Mouse (Mus musculus) hindbrain, embryonic 12.5 days (tissue): ENCODE results near the gene Gm49373. TPM values are rescaled to one million over a fixed set of nuclear protein-coding genes. Genes with fewer than 3 reads are reported as not detected.

Source experiments
- ATAC-seq: fragments of 200-750 bp; cut with Nextera tagmentation; 2 replicates; pipeline ENCODE4 v1.8.0; 2017; ENCODE audit warnings: moderate TSS enrichment; ENCODE audit not compliant: low FRiP score
- H3K27ac ChIP-seq: fragments of 300-500 bp; sonication (generic); 2 replicates; pipeline ENCODE4 v1.5.1; 2016; ENCODE audit warnings: mild to moderate bottlenecking
- H3K27me3 ChIP-seq: fragments of 300-500 bp; sonication (generic); 2 replicates; pipeline ENCODE4 v1.6.1; 2016; ENCODE audit warnings: mild to moderate bottlenecking
- H3K36me3 ChIP-seq: fragments of 300-500 bp; sonication (generic); 2 replicates; pipeline ENCODE4 v1.6.1; 2016; ENCODE audit warnings: mild to moderate bottlenecking
- H3K4me1 ChIP-seq: fragments of 300-500 bp; sonication (generic); 2 replicates; pipeline ENCODE4 v1.6.1; 2016
- H3K4me2 ChIP-seq: fragments of 300-500 bp; sonication (generic); replicated peaks from 2 replicates; pipeline ENCODE4 v1.6.1; 2016; ENCODE audit warnings: mild to moderate bottlenecking
- H3K4me3 ChIP-seq: fragments of 300-500 bp; sonication (generic); 2 replicates; pipeline ENCODE4 v1.5.1; 2016; ENCODE audit warnings: mild to moderate bottlenecking
- H3K9ac ChIP-seq: fragments of 300-500 bp; sonication (generic); 2 replicates; pipeline ENCODE4 v1.6.1; 2016; ENCODE audit warnings: mild to moderate bottlenecking, moderate library complexity
- H3K9me3 ChIP-seq: fragments of 300-500 bp; sonication (generic); replicated peaks from 2 replicates; pipeline ENCODE4 v1.6.1; 2016; ENCODE audit warnings: mild to moderate bottlenecking
- WGBS: fragments of 180-500 bp; shearing (Covaris S2); methylation state at CpG from one replicate; pipeline ENCODE4 v1.1.7; 2016; 5-methylcytosine and 5-hydroxymethylcytosine counted together
- polyA plus RNA-seq: library from polyadenylated mRNA; unstranded; fragments of >200 nt; fragmentation: Nextera tagmentation; extraction: Ambion mirVana; gene quantifications from 2 replicates; pipeline ENCODE4 v1.2.1, GENCODE M21; 2016

Gm49373 gene
- polyA plus RNA-seq, 1 experiment from 2014 or later, result 1.3 TPM

DNA sequence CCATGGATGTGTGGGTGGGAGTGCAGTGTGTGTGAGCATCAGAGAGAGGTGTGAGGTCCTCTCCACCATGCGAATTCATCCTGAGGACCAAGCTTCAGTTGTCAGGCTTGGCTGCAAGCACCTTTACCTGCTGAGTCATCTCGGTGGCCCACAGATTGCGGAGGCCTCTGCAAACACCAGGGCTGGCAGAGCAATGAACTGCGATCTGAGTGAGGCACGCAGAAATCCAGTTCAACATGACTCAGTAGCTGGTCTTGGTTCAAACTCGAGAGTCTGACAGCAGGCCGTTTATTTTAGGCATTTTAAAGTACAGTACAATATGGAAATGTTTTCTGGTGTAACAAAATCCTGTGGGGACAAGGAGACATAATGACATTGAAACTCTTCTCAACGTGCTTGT, 24.9 kb upstream of the Gm49373 start:
- 84% methylated on average over 8 of the region's 8 CpGs for WGBS
- no peaks in the 10 kb centered on the region for H3K9me3 ChIP-seq
- no peak for ATAC-seq

DNA sequence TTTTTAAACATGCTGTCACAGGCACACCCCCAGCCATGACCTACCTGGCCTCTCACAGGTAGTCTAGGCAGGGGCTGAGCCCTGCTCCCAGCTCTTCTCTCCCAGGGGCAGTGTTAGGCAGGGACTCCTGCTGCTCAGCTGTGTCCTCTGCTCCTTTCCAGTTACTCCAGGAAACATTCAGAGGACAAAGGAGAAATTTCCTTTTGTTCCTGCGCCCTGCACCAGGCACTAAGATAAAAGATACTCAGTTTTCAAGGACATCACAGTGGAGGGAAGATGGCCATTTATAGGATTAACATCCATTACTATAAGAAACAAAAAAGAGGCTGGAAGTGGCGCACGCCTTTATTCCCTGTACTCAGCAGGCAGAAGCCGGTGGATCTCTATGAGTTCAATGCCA, 23.1 kb upstream of the Gm49373 start:
- Histone ChIP-seq H3K9ac (no peak overlapping the region), H3K4me2 (no peak overlapping the region), H3K4me3 (no peak overlapping the region), H3K9me3 (no peaks in the 10 kb centered on the region), H3K27me3 (no peaks in the 10 kb centered on the region), H3K27ac (no peak overlapping the region), H3K36me3 (no peaks in the 10 kb centered on the region), H3K4me1 (peaks cover 8% of the 10 kb centered on the region)
- 71% methylated on average over 4 of the region's 4 CpGs for WGBS
- no peak for ATAC-seq

More for the DNA sequence above, 24.9 kb upstream of the Gm49373 start:
- no peaks in the 10 kb centered on the region for H3K27me3 ChIP-seq
- H3K4me1 ChIP-seq, result peaks cover 7% of the 10 kb centered on the region; the same call in 1 of the 2 replicates
- H3K4me2 ChIP-seq, result no peak overlapping the region
- H3K4me3 ChIP-seq, result no peak overlapping the region
- no peak overlapping the region for H3K9ac ChIP-seq
- no peaks in the 10 kb centered on the region for H3K36me3 ChIP-seq
- no peak overlapping the region for H3K27ac ChIP-seq

- H3K4me1 ChIP-seq, result peaks cover 17% of the 10 kb centered on the region
- H3K36me3 ChIP-seq, result peaks cover 16% of the 10 kb centered on the region
- ATAC-seq, result no peak
- 96% methylated on average over 9 of the region's 9 CpGs for WGBS
- H3K27me3 ChIP-seq, result no peaks in the 10 kb centered on the region
- H3K4me3 ChIP-seq, result no peak overlapping the region
- H3K27ac ChIP-seq, result no peak overlapping the region
- no peak overlapping the region for H3K9ac ChIP-seq
- H3K4me2 ChIP-seq, result no peak overlapping the region
- no peaks in the 10 kb centered on the region for H3K9me3 ChIP-seq
Observed at GRCm38 (mm10) chr9:21093423-21093822, 20.5 kb upstream of the Gm49373 start.

DNA sequence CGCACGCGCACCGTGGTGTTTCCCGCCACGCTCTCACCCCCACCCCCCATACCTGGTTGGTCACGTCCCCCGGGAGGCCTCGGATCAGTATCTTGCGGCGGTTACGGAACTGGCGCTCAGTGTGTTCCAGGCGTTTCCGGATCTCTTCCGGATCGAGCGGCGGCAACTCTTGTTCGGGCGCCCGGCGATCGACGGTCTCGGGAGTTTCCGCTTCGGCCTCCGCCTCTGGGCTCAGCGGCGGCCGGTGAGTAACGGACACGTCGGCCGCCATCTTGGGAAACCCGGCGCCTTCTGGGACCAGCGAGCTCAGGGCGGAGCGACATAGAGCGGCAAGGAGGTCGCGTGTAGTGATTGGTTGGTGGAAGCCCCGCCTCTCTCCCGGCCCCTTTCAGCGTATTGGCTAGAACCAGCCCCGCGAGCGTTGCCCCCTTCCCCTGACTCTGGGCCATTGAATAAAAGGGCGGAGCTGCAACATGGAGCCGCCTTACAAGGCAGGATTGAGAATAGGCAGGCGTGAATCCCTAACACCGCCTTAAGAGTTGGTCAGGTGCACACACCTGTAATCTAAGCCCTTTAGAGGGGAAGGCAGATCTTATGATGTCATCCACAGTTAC, 18.9 kb upstream of the Gm49373 start, which contains the start of the genes Gm38431 and Raver1:
TSS of gene Gm38431 (minus strand) at position 291 of the 614 bp plus-strand sequence.
TSS of gene Raver1 (minus strand) at position 302 of the 614 bp plus-strand sequence.
- H3K27me3 ChIP-seq, result no peaks in the 10 kb centered on the region
- peak within 1 kb of the TSS; percentile 61 for H3K4me3 ChIP-seq
- WGBS, result under 1% methylated on average over 54 of the region's 54 CpGs

DNA sequence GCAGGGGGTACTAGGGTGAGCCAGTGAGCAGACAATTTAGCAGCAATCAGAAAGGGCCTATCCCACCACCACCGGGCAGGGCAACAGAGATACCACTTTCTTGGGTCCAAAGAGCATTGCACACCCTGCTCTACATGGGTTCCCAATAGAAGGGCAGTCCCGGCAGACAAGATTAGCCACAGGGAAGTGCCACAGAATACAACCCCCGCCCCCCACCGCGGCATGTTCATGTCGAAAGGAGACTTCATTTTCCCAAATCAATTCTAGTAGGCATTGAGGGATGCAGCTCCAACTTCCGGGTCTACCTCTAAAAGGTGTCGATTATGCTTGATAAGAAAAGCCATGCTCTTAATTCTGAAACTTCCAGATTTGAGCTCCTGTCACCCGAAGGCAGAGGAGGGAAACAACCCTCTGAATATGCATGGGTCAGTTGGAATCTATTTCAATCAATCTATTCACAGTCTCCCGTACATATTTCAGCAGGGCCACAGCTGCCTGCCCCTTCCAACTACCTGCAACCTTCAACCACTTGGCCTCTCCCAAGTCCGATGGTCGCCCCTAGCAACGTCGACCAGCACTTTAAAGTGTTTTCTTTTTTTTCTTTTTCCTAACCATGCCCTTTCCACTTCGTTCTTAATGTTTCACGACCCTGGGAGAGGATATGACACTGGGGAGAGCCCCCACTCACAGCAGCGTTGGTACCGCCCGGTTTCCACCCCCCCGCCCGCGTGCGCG, 18.2 kb upstream of the Gm49373 start:
- peak overlapping the region; percentile 70 for H3K9ac ChIP-seq
- peaks cover 20% of the 10 kb centered on the region for H3K4me1 ChIP-seq
- H3K4me2 ChIP-seq, result peak overlapping the region; percentile 90
- no peaks in the 10 kb centered on the region for H3K9me3 ChIP-seq
- ATAC-seq, result no peak; the same call in 1 of the 2 replicates
- peak overlapping the region; percentile 61 for H3K4me3 ChIP-seq
- WGBS, result 5% methylated on average over 24 of the region's 24 CpGs
- no peaks in the 10 kb centered on the region for H3K27me3 ChIP-seq
- peak overlapping the region; percentile 92 for H3K27ac ChIP-seq
- peaks cover 39% of the 10 kb centered on the region for H3K36me3 ChIP-seq

More for the DNA sequence above, 18.9 kb upstream of the Gm49373 start, which contains the start of the genes Gm38431 and Raver1:
- peaks cover 20% of the 10 kb centered on the region for H3K4me1 ChIP-seq
- peak within 1 kb of the TSS; percentile 92 for H3K27ac ChIP-seq
- no peaks in the 10 kb centered on the region for H3K9me3 ChIP-seq
- peak within 1 kb of the TSS; percentile 90 for H3K4me2 ChIP-seq
- peak within 1 kb of the TSS; percentile 70 for H3K9ac ChIP-seq
- ATAC-seq, result peak; percentile 100
- H3K36me3 ChIP-seq, result peaks cover 33% of the 10 kb centered on the region

GRCm38 (mm10) chr9:21090537-21090936, 17.6 kb upstream of the Gm49373 start:
- Histone ChIP-seq H3K4me1 (peaks cover 20% of the 10 kb centered on the region), H3K9me3 (no peaks in the 10 kb centered on the region), H3K36me3 (peaks cover 45% of the 10 kb centered on the region), H3K4me3 (peak overlapping the region; percentile 61), H3K27ac (0 out of 2 replicates have a peak overlapping the region, but pooled peaks have one; percentile 92), H3K4me2 (peak overlapping the region; percentile 90), H3K9ac (peak overlapping the region; percentile 70), H3K27me3 (no peaks in the 10 kb centered on the region)
- no peak for ATAC-seq
- 81% methylated on average over 1 of the region's 1 CpGs for WGBS

GRCm38 (mm10) chr9:21083324-21083723, 10.4 kb upstream of the Gm49373 start:
- Histone ChIP-seq H3K4me1 (0 out of 2 replicates have a peak, but pooled peaks cover 2% of the 10 kb centered on the region), H3K4me3 (no peak overlapping the region), H3K9me3 (no peaks in the 10 kb centered on the region), H3K9ac (no peak overlapping the region), H3K4me2 (no peak overlapping the region), H3K27me3 (no peaks in the 10 kb centered on the region), H3K27ac (no peak overlapping the region), H3K36me3 (peaks cover 90% of the 10 kb centered on the region)
- no peak for ATAC-seq
- 94% methylated on average over 3 of the region's 3 CpGs for WGBS

- WGBS, result 92% methylated on average over 9 of the region's 9 CpGs
- Histone ChIP-seq H3K4me1 (no peaks in the 10 kb centered on the region), H3K27ac (no peak overlapping the region), H3K9me3 (no peaks in the 10 kb centered on the region), H3K9ac (no peak overlapping the region), H3K27me3 (no peaks in the 10 kb centered on the region), H3K36me3 (peaks cover 88% of the 10 kb centered on the region), H3K4me3 (no peak overlapping the region), H3K4me2 (no peak overlapping the region)
- ATAC-seq, result no peak
Observed at GRCm38 (mm10) chr9:21081127-21081526, 8.2 kb upstream of the Gm49373 start.

- Histone ChIP-seq H3K27me3 (no peaks in the 10 kb centered on the region), H3K4me2 (no peak overlapping the region), H3K9ac (no peak overlapping the region), H3K27ac (no peak overlapping the region), H3K9me3 (no peaks in the 10 kb centered on the region), H3K4me1 (peaks cover 12% of the 10 kb centered on the region), H3K36me3 (peaks cover 62% of the 10 kb centered on the region), H3K4me3 (no peak overlapping the region)
- 86% methylated on average over 3 of the region's 3 CpGs for WGBS
- no peak for ATAC-seq
Observed at GRCm38 (mm10) chr9:21075625-21076024, 2.7 kb upstream of the Gm49373 start.

DNA sequence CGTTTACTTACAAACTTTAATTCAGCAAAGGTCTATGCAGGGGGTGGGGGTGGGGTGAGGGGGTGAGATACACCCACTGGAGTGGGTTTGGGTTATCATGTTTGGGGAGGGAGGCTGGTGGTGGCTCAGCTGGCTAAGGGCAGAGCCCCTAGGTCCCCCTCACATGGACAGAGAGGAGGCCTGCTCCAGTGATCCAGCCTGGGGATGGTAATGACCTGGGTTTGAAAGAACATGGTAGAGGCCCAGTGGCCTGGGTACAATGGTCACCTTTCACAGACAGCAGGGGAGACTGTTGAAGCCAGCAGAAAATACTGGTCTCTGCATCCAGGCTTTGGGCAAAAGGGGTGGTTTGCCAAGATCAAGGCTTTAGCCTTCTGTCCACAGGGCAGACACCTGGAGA, 1.3 kb upstream of the Gm49373 start:
- H3K4me2 ChIP-seq, result no peak overlapping the region
- no peak for ATAC-seq
- no peaks in the 10 kb centered on the region for H3K27me3 ChIP-seq
- H3K36me3 ChIP-seq, result peaks cover 53% of the 10 kb centered on the region
- no peaks in the 10 kb centered on the region for H3K9me3 ChIP-seq
- WGBS, result 86% methylated on average over 1 of the region's 1 CpGs
- no peak overlapping the region for H3K9ac ChIP-seq
- H3K27ac ChIP-seq, result 0 out of 2 replicates have a peak overlapping the region, but pooled peaks have one; percentile 17
- peaks cover 12% of the 10 kb centered on the region for H3K4me1 ChIP-seq
- H3K4me3 ChIP-seq, result no peak overlapping the region

GRCm38 (mm10) chr9:21072641-21073040, 255 bp downstream of the Gm49373 start:
- H3K9me3 ChIP-seq, result no peaks in the 10 kb centered on the region
- H3K27ac ChIP-seq, result no peak overlapping the region
- peak overlapping the region; percentile 87 for H3K4me3 ChIP-seq
- WGBS, result 13% methylated on average over 4 of the region's 4 CpGs
- H3K9ac ChIP-seq, result peak overlapping the region; percentile 84
- peak; percentile 7 for ATAC-seq
- peaks cover 41% of the 10 kb centered on the region for H3K36me3 ChIP-seq
- H3K4me1 ChIP-seq, result peaks cover 12% of the 10 kb centered on the region
- no peaks in the 10 kb centered on the region for H3K27me3 ChIP-seq
- peak overlapping the region; percentile 88 for H3K4me2 ChIP-seq

DNA sequence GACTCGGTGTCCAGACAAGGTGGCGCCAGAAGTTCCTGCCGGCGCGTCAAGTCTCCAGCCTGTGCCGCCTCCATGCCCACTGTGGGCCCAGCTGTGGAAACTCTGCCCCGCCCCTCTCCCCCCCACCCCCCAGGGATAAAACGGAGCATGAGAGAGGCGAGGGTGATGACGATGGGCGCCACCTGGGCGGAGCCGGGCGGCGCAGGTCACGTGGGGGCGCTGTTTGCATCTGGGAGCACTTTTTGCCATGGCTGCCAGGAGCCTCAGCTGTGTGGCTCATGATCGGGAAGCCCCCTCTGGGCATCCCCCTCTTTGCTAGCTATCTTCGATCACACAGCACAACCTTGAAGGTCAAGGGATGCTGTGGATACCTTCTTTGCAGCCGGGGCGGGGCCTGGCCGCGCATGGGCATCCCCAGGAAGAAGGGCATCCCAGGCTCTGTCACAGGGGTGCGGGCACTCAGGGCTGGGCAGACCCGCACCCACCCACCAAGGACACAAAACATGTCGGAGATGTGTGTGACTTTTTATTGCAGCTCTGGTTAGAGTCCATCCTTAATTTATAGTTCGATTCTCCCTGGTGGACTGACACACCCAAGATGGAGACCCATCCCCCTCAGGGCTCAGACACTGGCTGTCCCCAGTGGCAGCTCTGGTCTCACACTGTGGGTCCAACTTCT, 5.8 kb downstream of the Gm49373 start, which contains the start of gene Zglp1:
TSS of gene Zglp1 (minus strand) at position 88 of the 679 bp plus-strand sequence.
- no peaks in the 10 kb centered on the region for H3K27me3 ChIP-seq
- H3K4me2 ChIP-seq, result no peak within 1 kb of the TSS
- no peak for ATAC-seq
- no peak within 1 kb of the TSS for H3K27ac ChIP-seq
- 88% methylated on average over 27 of the region's 27 CpGs for WGBS
- peaks cover under 1% of the 10 kb centered on the region; the same call in 1 of the 2 replicates for H3K4me1 ChIP-seq
- no peaks in the 10 kb centered on the region for H3K9me3 ChIP-seq
- H3K9ac ChIP-seq, result no peak within 1 kb of the TSS
- H3K36me3 ChIP-seq, result peaks cover 48% of the 10 kb centered on the region
- H3K4me3 ChIP-seq, result no peak within 1 kb of the TSS
